Mouse (Mus musculus) liver, embryonic 13.5 days (tissue): Measurements from ENCODE around the gene Ier3. TPM values are rescaled to one million over a fixed set of nuclear protein-coding genes. Genes with fewer than 3 reads are reported as not detected.
A peak's percentile ranks its signal among the peaks of the same experiment; 100 is the strongest.

Source experiments
- ATAC-seq: fragments of 200-750 bp; cut with Nextera tagmentation; 2 replicates; pipeline ENCODE4 v1.8.0; 2017; ENCODE audit warnings: low read depth, mild to moderate bottlenecking, moderate number of reproducible peaks, moderate library complexity
- DNase-seq: peaks from one replicate; pipeline ENCODE4 v3.0.0; 2022
- H3K27ac ChIP-seq: fragments of 300-500 bp; sonication (generic); 2 replicates; pipeline ENCODE4 v1.5.1; 2015; ENCODE audit warnings: moderate library complexity, mild to moderate bottlenecking, inconsistent platforms
- H3K27me3 ChIP-seq: fragments of 300-500 bp; sonication (generic); 2 replicates; pipeline ENCODE4 v1.6.1; 2015; ENCODE audit warnings: mild to moderate bottlenecking, inconsistent platforms
- H3K36me3 ChIP-seq: fragments of 300-500 bp; sonication (generic); 2 replicates; pipeline ENCODE4 v1.6.1; 2015; ENCODE audit warnings: mild to moderate bottlenecking, inconsistent platforms
- H3K4me1 ChIP-seq: fragments of 300-500 bp; sonication (generic); replicated peaks from 2 replicates; pipeline ENCODE4 v1.6.1; 2015; ENCODE audit warnings: inconsistent platforms
- H3K4me2 ChIP-seq: fragments of 300-500 bp; sonication (generic); 2 replicates; pipeline ENCODE4 v1.6.1; 2015; ENCODE audit warnings: inconsistent platforms, mild to moderate bottlenecking, moderate library complexity
- H3K4me3 ChIP-seq: fragments of 300-500 bp; sonication (generic); replicated peaks from 2 replicates; pipeline ENCODE4 v1.5.1; 2015; ENCODE audit warnings: mild to moderate bottlenecking, inconsistent platforms
- H3K9ac ChIP-seq: fragments of 300-500 bp; sonication (generic); 2 replicates; pipeline ENCODE4 v1.6.1; 2015; ENCODE audit warnings: mild to moderate bottlenecking, inconsistent platforms
- H3K9me3 ChIP-seq: fragments of 300-500 bp; sonication (generic); replicated peaks from 2 replicates; pipeline ENCODE4 v1.6.1; 2016; ENCODE audit warnings: inconsistent platforms
- WGBS: fragments of 180-500 bp; shearing (Covaris S2); methylation state at CpG from one replicate; pipeline ENCODE4 v1.1.7; 2015; ENCODE audit not compliant: insufficient replicate concordance; 5-methylcytosine and 5-hydroxymethylcytosine counted together
- microRNA-seq: library from miRNA; unstranded; fragments of <30 nt; microRNA quantifications from one replicate; pipeline ENCODE4, GENCODE M21; 2016
- polyA plus RNA-seq: library from polyadenylated mRNA; unstranded; fragments of >200 nt; fragmentation: Nextera tagmentation; extraction: Ambion mirVana; gene quantifications from 2 replicates; pipeline ENCODE4 v1.2.1, GENCODE M21; 2015

Gene Ier3
- polyA plus RNA-seq, 1 experiment from 2014 or later: 21.6 TPM

DNA sequence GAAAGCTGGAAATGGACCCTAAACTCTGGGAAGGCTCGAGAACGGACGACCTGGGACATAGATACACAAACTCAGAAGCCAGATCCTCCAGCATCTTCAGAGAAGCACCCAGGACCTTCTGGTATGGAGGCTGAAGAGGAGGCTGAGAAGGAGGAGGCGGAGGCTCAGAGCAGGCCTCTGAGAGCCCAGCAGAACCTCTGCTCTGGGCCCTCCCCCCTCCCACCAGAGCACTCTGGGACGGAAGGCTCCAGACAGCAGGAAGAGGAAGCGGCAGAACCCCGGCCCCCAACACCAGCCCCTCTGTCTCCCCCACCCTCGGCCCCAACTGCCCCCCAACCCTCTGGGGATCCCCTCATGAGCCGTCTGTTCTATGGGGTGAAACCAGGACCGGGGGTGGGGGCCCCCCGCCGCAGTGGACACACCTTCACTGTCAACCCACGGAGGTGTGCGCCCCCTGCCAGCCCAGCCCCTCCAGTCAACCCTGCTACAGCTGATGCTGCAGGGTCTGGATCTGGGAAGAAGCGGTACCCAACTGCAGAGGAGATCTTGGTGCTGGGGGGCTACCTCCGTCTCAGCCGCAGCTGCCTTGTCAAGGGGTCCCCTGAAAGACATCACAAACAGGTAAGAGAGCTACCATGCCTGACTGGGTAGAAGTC, 46.8 kb downstream of the Ier3 start:
- Histone ChIP-seq H3K36me3 (0 out of 2 replicates have a peak, but pooled peaks cover 3% of the 10 kb centered on the region), H3K4me3 (peak overlapping the region; percentile 57), H3K4me2 (peak overlapping the region; percentile 86), H3K27me3 (peaks cover 73% of the 10 kb centered on the region), H3K4me1 (peaks cover 76% of the 10 kb centered on the region), H3K9me3 (0 out of 2 replicates have a peak, but pooled peaks cover 3% of the 10 kb centered on the region), H3K27ac (peak overlapping the region; percentile 87), H3K9ac (peak overlapping the region; percentile 69)
- WGBS: 19% methylated on average over 17 of the region's 17 CpGs
- no peak for DNase-seq
- ATAC-seq: no peak

DNA sequence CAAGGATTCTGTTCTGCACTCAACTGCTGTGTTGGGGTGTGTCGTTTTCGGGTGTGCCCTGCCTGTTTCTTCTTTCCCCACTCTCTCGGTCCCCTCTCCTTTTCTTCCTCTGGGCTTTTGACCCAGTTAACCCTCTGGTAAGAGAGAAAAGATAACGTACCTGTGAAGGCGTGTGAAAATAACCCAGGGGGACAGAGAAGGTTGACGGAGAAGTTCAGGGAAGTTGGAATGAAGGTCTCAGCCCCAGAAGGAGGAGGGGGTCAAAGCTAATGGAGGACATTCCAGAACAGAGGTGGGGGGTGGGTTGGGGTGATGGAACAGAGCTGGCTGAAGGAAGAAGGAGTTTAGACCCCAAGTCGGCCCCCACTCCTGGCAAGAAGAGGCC, 47.5 kb downstream of the Ier3 start:
- Histone ChIP-seq H3K27me3 (peaks cover 66% of the 10 kb centered on the region), H3K4me1 (peaks cover 81% of the 10 kb centered on the region), H3K4me3 (peak overlapping the region; percentile 57), H3K36me3 (0 out of 2 replicates have a peak, but pooled peaks cover 3% of the 10 kb centered on the region), H3K9me3 (0 out of 2 replicates have a peak, but pooled peaks cover 3% of the 10 kb centered on the region), H3K9ac (peak overlapping the region; percentile 69), H3K4me2 (peak overlapping the region; percentile 86), H3K27ac (peak overlapping the region; percentile 87)
- 2% methylated on average over 7 of the region's 7 CpGs for WGBS
- no peak for DNase-seq
- ATAC-seq: no peak

- Histone ChIP-seq H3K4me1 (peaks cover 84% of the 10 kb centered on the region), H3K27ac (peak overlapping the region; percentile 87), H3K4me2 (peak overlapping the region; percentile 86), H3K4me3 (peak overlapping the region; percentile 57), H3K27me3 (peaks cover 61% of the 10 kb centered on the region), H3K36me3 (peaks cover 8% of the 10 kb centered on the region; the same call in 1 of the 2 replicates), H3K9me3 (0 out of 2 replicates have a peak, but pooled peaks cover 3% of the 10 kb centered on the region), H3K9ac (peak overlapping the region; percentile 69)
- WGBS: 5% methylated on average over 7 of the region's 7 CpGs
- DNase-seq (no peak), ATAC-seq (peak; percentile 34)
Measured at GRCm38 (mm10) chr17:35869346-35870067, 48.0 kb downstream of the Ier3 start.

- ATAC-seq (peak; percentile 22; the same call in 1 of the 2 replicates), DNase-seq (no peak)
- Histone ChIP-seq H3K27ac (peak overlapping the region; percentile 87), H3K4me1 (peaks cover 81% of the 10 kb centered on the region), H3K36me3 (peaks cover 15% of the 10 kb centered on the region), H3K27me3 (peaks cover 53% of the 10 kb centered on the region), H3K4me3 (peak overlapping the region; percentile 57), H3K4me2 (peak overlapping the region; percentile 86), H3K9me3 (0 out of 2 replicates have a peak, but pooled peaks cover 3% of the 10 kb centered on the region), H3K9ac (no peak overlapping the region)
- 20% methylated on average over 9 of the region's 9 CpGs for whole genome bisulfite sequencing
Measured at GRCm38 (mm10) chr17:35870151-35870883, 48.8 kb downstream of the Ier3 start.

DNA sequence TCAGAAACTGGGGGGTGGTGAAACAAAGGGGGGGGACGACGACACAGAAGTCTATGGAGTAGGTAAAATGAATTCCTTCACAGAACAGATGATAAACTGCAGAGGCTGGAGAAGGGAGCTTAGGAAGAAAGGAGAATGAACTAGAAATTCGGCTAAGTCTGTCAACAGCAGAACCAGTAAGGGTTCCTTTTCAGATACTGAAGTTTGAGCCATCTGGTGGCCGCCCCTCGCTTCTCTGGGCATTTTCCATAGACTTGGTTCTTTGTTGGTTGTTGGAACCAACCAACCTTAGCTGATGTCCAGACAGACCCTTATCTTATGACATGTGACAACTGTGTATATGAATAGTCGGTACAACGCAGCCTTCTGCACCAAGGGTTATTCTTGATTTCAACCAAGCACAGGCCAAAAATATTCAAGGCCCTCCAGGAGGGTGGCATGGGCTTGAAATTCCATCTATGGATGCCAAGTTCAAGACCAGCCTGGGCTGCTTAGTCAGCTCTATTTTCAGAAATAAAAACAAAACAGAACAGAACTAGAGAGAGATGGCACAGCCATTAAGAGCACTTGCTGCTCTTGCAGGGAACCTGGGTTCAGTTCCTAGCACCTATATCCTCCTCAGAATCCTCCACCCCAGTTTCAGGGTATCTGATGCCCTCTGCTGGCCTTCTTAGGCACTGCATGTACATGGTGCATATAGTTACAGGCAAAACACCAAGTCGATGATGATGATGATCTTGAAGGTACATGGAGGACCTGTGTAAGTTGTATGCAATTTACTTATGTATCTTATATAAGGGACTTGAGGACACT, 49.6 kb downstream of the Ier3 start:
- H3K4me1 ChIP-seq: peaks cover 73% of the 10 kb centered on the region
- H3K4me2 ChIP-seq: peak overlapping the region; percentile 86
- peak overlapping the region; percentile 87 for H3K27ac ChIP-seq
- 0 out of 2 replicates have a peak, but pooled peaks cover 3% of the 10 kb centered on the region for H3K9me3 ChIP-seq
- peak overlapping the region; percentile 57 for H3K4me3 ChIP-seq
- H3K9ac ChIP-seq: no peak overlapping the region
- WGBS: 33% methylated on average over 8 of the region's 8 CpGs
- peaks cover 15% of the 10 kb centered on the region for H3K36me3 ChIP-seq
- peaks cover 45% of the 10 kb centered on the region for H3K27me3 ChIP-seq
- no peak for DNase-seq
- ATAC-seq: no peak

Small RNAs within 50 kb of the gene (microRNA-seq; reads per million reads assigned to microRNA genes)
- 2.6 reads per million for gene Gm28033

Other genes with a start within 250 kb of the Ier3 start
- gene Sfta2, start 220.1 kb upstream of the Ier3 start, polyA plus RNA-seq: not detected in 2 replicates
- not detected in 2 replicates for gene Gm9573, start 195.0 kb upstream of the Ier3 start, polyA plus RNA-seq
- 0.03 and 0.06 TPM in 2 replicates for gene Mucl3, start 178.0 kb upstream of the Ier3 start, polyA plus RNA-seq
- gene Vars2, start 154.1 kb upstream of the Ier3 start, polyA plus RNA-seq: 7.7 TPM in 2 replicates
- gene Gtf2h4, start 147.9 kb upstream of the Ier3 start, polyA plus RNA-seq: 31.9 and 33.9 TPM in 2 replicates
- 2.9 and 3.7 TPM in 2 replicates for gene Ddr1, start 117.1 kb upstream of the Ier3 start, polyA plus RNA-seq
- 38.2 and 38.5 TPM in 2 replicates for gene Flot1, start 1.5 kb downstream of the Ier3 start, polyA plus RNA-seq
- gene Tubb5, start 16.6 kb downstream of the Ier3 start, polyA plus RNA-seq: 520 and 547 TPM in 2 replicates
- 8.0 and 8.8 TPM in 2 replicates for gene Mdc1, start 19.8 kb downstream of the Ier3 start, polyA plus RNA-seq
- gene Nrm, start 39.6 kb downstream of the Ier3 start, polyA plus RNA-seq: 23.0 and 25.4 TPM in 2 replicates
- 8.0 and 11.8 TPM in 2 replicates for gene Ppp1r18, start 43.9 kb downstream of the Ier3 start, polyA plus RNA-seq
- 35.2 and 40.3 TPM in 2 replicates for gene Dhx16, start 58.1 kb downstream of the Ier3 start, polyA plus RNA-seq
- gene 2310061I04Rik, start 75.7 kb downstream of the Ier3 start, polyA plus RNA-seq: 14.3 and 15.1 TPM in 2 replicates
- gene Atat1, start 88.4 kb downstream of the Ier3 start, polyA plus RNA-seq: 9.3 and 9.9 TPM in 2 replicates
- gene Mrps18b, start 94.7 kb downstream of the Ier3 start, polyA plus RNA-seq: 105 and 106 TPM in 2 replicates
- gene Ppp1r10, start 94.8 kb downstream of the Ier3 start, polyA plus RNA-seq: 19.4 and 27.5 TPM in 2 replicates
- gene Abcf1, start 148.1 kb downstream of the Ier3 start, polyA plus RNA-seq: 81.3 and 110 TPM in 2 replicates
- 14.6 and 15.2 TPM in 2 replicates for gene Gnl1, start 158.2 kb downstream of the Ier3 start, polyA plus RNA-seq
- 8.3 and 8.7 TPM in 2 replicates for gene Prr3, start 158.6 kb downstream of the Ier3 start, polyA plus RNA-seq
- gene H2-T24, start 198.9 kb downstream of the Ier3 start, polyA plus RNA-seq: 5.2 and 5.7 TPM in 2 replicates
- gene H2-T23, start 211.2 kb downstream of the Ier3 start, polyA plus RNA-seq: 23.1 and 24.0 TPM in 2 replicates
- gene H2-T22, start 221.1 kb downstream of the Ier3 start, polyA plus RNA-seq: 9.2 and 9.4 TPM in 2 replicates
- gene Gm6034, start 221.3 kb downstream of the Ier3 start, polyA plus RNA-seq: not detected in 2 replicates
- gene Gm11127, start 236.7 kb downstream of the Ier3 start, polyA plus RNA-seq: 0.08 TPM in 1 of 2 replicates, not detected in the other